Mouse (Mus musculus) forebrain, embryonic 11.5 days (tissue): ENCODE results near the gene Rbm19. TPM values are rescaled to one million over a fixed set of nuclear protein-coding genes. Genes with fewer than 3 reads are reported as not detected.
A peak's percentile ranks its signal among the peaks of the same experiment; 100 is the strongest.

Experiments
- ATAC-seq: fragments of 200-750 bp; cut with Nextera tagmentation; replicated peaks from 2 replicates; pipeline ENCODE4 v1.8.0; 2017; ENCODE audit warnings: moderate TSS enrichment; ENCODE audit not compliant: low FRiP score
- DNase-seq: peaks from one replicate; pipeline ENCODE4 v3.0.0-alpha.2; 2017; ENCODE audit warnings: low spot score
- H3K27ac ChIP-seq: fragments of 300-500 bp; sonication (generic); 2 replicates; pipeline ENCODE4 v1.5.1; 2014; ENCODE audit warnings: low read depth, low read length
- H3K27me3 ChIP-seq: fragments of 300-500 bp; sonication (generic); 2 replicates; pipeline ENCODE4 v1.6.1; 2014; ENCODE audit warnings: mild to moderate bottlenecking, low read length, mixed read lengths; ENCODE audit not compliant: control insufficient read depth, insufficient read depth
- H3K36me3 ChIP-seq: fragments of 300-500 bp; sonication (generic); 2 replicates; pipeline ENCODE4 v1.6.1; 2014; ENCODE audit warnings: mild to moderate bottlenecking, low read length, moderate library complexity, mixed read lengths; ENCODE audit not compliant: control insufficient read depth, insufficient read depth
- H3K4me1 ChIP-seq: fragments of 300-500 bp; sonication (generic); replicated peaks from 2 replicates; pipeline ENCODE4 v1.6.1; 2014; ENCODE audit warnings: low read length, mixed read lengths; ENCODE audit not compliant: control insufficient read depth, insufficient read depth
- H3K4me2 ChIP-seq: fragments of 300-500 bp; sonication (generic); 2 replicates; pipeline ENCODE4 v1.6.1; 2014; ENCODE audit warnings: low read depth, mild to moderate bottlenecking, low read length, moderate library complexity, mixed read lengths; ENCODE audit not compliant: severe bottlenecking
- H3K4me3 ChIP-seq: fragments of 300-500 bp; sonication (generic); 2 replicates; pipeline ENCODE4 v1.5.1; 2014; ENCODE audit warnings: low read depth, low read length
- H3K9ac ChIP-seq: fragments of 300-500 bp; sonication (generic); 2 replicates; pipeline ENCODE4 v1.6.1; 2014; ENCODE audit warnings: low read length
- H3K9me3 ChIP-seq: fragments of 300-500 bp; sonication (generic); 2 replicates; pipeline ENCODE4 v1.6.1; 2016; ENCODE audit warnings: low read length, mixed read lengths; ENCODE audit not compliant: control insufficient read depth
- WGBS: fragments of 180-500 bp; shearing (Covaris S2); extraction: QIAGEN DNeasy Blood & Tissue Kit; methylation state at CpG from one replicate; pipeline ENCODE4 v1.1.7; 2014; 5-methylcytosine and 5-hydroxymethylcytosine counted together
- polyA plus RNA-seq: library from polyadenylated mRNA; unstranded; fragments of >200 nt; fragmentation: Nextera tagmentation; extraction: Ambion mirVana; gene quantifications from 2 replicates; pipeline ENCODE4 v1.2.1, GENCODE M21; 2014

Gene Rbm19
- polyA plus RNA-seq: 24.6 and 28.2 TPM in 2 replicates

DNA sequence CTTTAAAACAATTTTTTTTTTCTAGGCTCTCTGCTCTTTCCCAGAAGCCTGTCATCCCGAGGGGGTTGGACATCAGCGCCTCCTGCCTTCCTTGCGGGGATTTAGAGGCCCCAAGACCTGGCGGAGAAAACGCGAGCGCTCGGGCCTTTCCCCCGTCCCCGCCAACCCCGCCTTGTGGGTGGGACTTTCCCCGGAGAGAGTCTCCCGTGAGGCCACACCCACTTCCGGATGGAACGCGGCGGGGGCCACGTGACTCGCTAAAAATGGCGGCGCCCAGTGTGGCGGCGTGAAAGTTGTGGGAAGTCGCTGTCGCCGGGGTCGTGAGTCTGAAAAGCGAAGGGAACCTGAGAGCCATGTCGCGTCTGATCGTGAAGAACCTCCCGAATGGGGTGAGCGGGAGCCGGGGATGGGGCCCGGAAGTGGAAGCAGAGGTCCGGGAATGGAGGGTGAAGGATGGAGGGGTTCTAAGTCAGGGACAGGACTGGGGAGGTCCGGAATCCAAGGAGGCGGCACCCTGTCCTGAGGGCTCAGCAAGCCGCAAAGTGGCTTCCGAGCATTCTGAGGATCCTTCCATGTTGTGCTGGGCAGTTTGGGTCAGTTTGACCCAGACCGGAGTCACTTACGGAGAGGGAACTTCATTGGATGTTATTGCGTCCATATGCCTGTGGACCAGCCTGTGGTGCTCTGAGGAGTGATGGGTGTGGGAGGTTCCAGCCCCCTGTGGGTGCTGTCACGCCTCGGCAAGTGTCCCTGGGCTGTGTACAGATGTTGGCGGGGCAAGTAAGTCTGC, at the start of gene Rbm19:
TSS of gene Rbm19 (plus strand) at position 205 of the 790 bp plus-strand sequence.
- Histone ChIP-seq H3K4me3 (peak within 1 kb of the TSS; percentile 77), H3K4me2 (peak within 1 kb of the TSS; percentile 77), H3K27ac (no peak within 1 kb of the TSS), H3K9ac (peak within 1 kb of the TSS; percentile 68), H3K27me3 (no peaks in the 10 kb centered on the region), H3K36me3 (no peaks in the 10 kb centered on the region; the same call in 1 of the 2 replicates), H3K4me1 (no peaks in the 10 kb centered on the region), H3K9me3 (no peaks in the 10 kb centered on the region)
- ATAC-seq (peak; percentile 88), DNase-seq (peak; percentile 95)
- WGBS: under 1% methylated on average over 46 of the region's 46 CpGs

DNA sequence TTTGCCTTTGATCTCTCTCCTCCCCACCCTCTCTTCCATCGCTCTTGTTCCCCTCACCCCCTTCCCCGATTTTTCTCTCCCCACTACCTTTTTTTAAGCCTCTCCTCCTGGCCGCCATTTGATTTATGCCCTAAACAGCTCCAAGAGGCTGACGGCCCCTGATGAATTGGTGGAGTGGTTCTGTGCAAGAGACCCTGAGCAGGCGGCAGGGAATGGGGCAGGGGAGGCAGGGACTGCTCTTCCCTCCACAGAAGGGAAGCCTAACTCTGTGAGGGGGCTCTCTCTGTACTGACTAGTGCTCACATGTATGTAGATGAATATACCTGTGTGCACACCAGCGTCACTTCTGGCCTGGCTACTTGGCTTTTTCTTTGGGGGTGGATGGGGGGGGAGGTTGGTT, 49.0 kb upstream of the Rbm19 start:
- H3K4me2 ChIP-seq: no peak overlapping the region

DNA sequence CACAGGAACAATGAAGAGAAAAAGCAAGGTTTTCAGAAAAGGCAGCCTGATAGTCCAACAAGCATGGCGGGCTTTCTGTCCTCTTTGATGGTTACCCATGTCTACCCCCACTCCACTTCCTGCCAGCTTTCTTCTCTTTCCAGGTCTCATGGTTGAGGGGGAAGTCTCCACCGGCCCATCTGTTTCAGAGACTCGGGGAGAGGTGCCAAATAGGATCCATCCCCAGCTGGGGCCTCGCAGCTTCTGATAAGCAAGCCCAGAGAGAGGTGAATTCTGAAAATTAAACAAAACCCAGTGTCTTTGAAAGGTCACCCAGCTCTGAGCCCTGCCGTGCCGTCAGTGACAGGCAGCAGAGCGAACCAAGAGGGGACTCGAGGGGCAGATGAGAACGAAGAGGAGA, 42.2 kb upstream of the Rbm19 start:
- H3K27ac ChIP-seq: no peak overlapping the region

More for the DNA sequence above, 49.0 kb upstream of the Rbm19 start:
- Histone ChIP-seq H3K9ac (no peak overlapping the region), H3K9me3 (no peaks in the 10 kb centered on the region), H3K27ac (no peak overlapping the region), H3K4me3 (no peak overlapping the region), H3K4me1 (no peaks in the 10 kb centered on the region), H3K36me3 (no peaks in the 10 kb centered on the region), H3K27me3 (no peaks in the 10 kb centered on the region)
- no peak for ATAC-seq
- DNase-seq: no peak
- WGBS: 64% methylated on average over 6 of the region's 6 CpGs

GRCm38 (mm10) chr5:120080027-120080426, 36.2 kb upstream of the Rbm19 start:
- WGBS: 77% methylated on average over 9 of the region's 9 CpGs

More for the DNA sequence above, 42.2 kb upstream of the Rbm19 start:
- H3K4me1 ChIP-seq: no peaks in the 10 kb centered on the region
- WGBS: 80% methylated on average over 9 of the region's 9 CpGs
- H3K36me3 ChIP-seq: no peaks in the 10 kb centered on the region
- no peak overlapping the region for H3K4me3 ChIP-seq
- H3K27me3 ChIP-seq: no peaks in the 10 kb centered on the region
- ATAC-seq (no peak), DNase-seq (no peak)
- no peaks in the 10 kb centered on the region for H3K9me3 ChIP-seq
- no peak overlapping the region for H3K9ac ChIP-seq
- H3K4me2 ChIP-seq: no peak overlapping the region

GRCm38 (mm10) chr5:120080468-120080867, 35.8 kb upstream of the Rbm19 start:
- H3K9ac ChIP-seq: no peak overlapping the region
- no peaks in the 10 kb centered on the region for H3K36me3 ChIP-seq
- no peaks in the 10 kb centered on the region for H3K27me3 ChIP-seq
- no peak overlapping the region for H3K4me3 ChIP-seq
- DNase-seq (no peak), ATAC-seq (no peak)
- H3K4me1 ChIP-seq: no peaks in the 10 kb centered on the region
- H3K4me2 ChIP-seq: no peak overlapping the region
- WGBS: 89% methylated on average over 6 of the region's 6 CpGs
- H3K9me3 ChIP-seq: no peaks in the 10 kb centered on the region
- H3K27ac ChIP-seq: no peak overlapping the region

More at GRCm38 (mm10) chr5:120080027-120080426, 36.2 kb upstream of the Rbm19 start:
- ATAC-seq (no peak), DNase-seq (no peak)
- Histone ChIP-seq H3K27me3 (no peaks in the 10 kb centered on the region), H3K4me2 (no peak overlapping the region), H3K36me3 (no peaks in the 10 kb centered on the region), H3K9me3 (no peaks in the 10 kb centered on the region), H3K4me1 (no peaks in the 10 kb centered on the region), H3K4me3 (no peak overlapping the region), H3K27ac (no peak overlapping the region), H3K9ac (no peak overlapping the region)

GRCm38 (mm10) chr5:120088561-120088960, 27.7 kb upstream of the Rbm19 start:
- H3K4me3 ChIP-seq: no peak overlapping the region
- no peaks in the 10 kb centered on the region; the same call in 1 of the 2 replicates for H3K27me3 ChIP-seq
- H3K9me3 ChIP-seq: no peaks in the 10 kb centered on the region
- 2% methylated on average over 16 of the region's 16 CpGs for WGBS
- no peaks in the 10 kb centered on the region for H3K4me1 ChIP-seq
- H3K9ac ChIP-seq: no peak overlapping the region
- peak; percentile 96 for DNase-seq
- no peak for ATAC-seq
- no peak overlapping the region for H3K4me2 ChIP-seq
- no peak overlapping the region for H3K27ac ChIP-seq
- H3K36me3 ChIP-seq: no peaks in the 10 kb centered on the region

- DNase-seq (peak; percentile 77), ATAC-seq (no peak)
- Histone ChIP-seq H3K9me3 (no peaks in the 10 kb centered on the region), H3K9ac (no peak overlapping the region), H3K27ac (no peak overlapping the region), H3K27me3 (no peaks in the 10 kb centered on the region; the same call in 1 of the 2 replicates), H3K4me2 (no peak overlapping the region), H3K4me3 (no peak overlapping the region), H3K4me1 (no peaks in the 10 kb centered on the region), H3K36me3 (no peaks in the 10 kb centered on the region)
- 58% methylated on average over 7 of the region's 7 CpGs for WGBS
Observed at GRCm38 (mm10) chr5:120094602-120095001, 21.7 kb upstream of the Rbm19 start.

DNA sequence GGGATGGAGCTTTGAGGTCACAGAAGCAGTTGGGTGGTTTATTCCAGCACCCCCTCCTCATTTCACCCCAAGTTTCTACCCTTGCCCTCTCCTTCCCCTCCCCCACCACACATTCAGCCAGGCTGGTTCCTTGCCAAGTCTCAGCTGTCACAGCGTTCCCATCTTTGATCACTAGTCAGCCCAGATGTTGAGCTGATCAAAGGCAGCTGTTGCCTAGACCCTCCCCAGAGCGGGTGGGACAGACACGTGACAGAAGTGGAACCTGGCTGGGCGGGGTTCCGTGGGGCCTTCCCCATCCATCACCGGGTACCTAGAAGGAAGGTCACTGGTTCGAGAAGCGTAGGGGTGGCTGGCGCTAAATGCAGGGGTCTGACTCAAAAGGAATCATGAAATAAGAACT, 19.2 kb upstream of the Rbm19 start:
- H3K27ac ChIP-seq: no peak overlapping the region
- H3K36me3 ChIP-seq: no peaks in the 10 kb centered on the region
- ATAC-seq: no peak
- WGBS: 78% methylated on average over 9 of the region's 9 CpGs
- H3K27me3 ChIP-seq: no peaks in the 10 kb centered on the region
- H3K4me3 ChIP-seq: no peak overlapping the region
- no peaks in the 10 kb centered on the region for H3K9me3 ChIP-seq
- DNase-seq: no peak
- H3K4me2 ChIP-seq: no peak overlapping the region
- H3K9ac ChIP-seq: no peak overlapping the region
- H3K4me1 ChIP-seq: no peaks in the 10 kb centered on the region

- H3K27me3 ChIP-seq: no peaks in the 10 kb centered on the region
- no peak overlapping the region for H3K27ac ChIP-seq
- no peak overlapping the region for H3K4me2 ChIP-seq
- no peak for DNase-seq
- no peaks in the 10 kb centered on the region for H3K4me1 ChIP-seq
- no peak overlapping the region for H3K9ac ChIP-seq
- H3K36me3 ChIP-seq: no peaks in the 10 kb centered on the region
- WGBS: 83% methylated on average over 6 of the region's 6 CpGs
- no peak overlapping the region for H3K4me3 ChIP-seq
- no peaks in the 10 kb centered on the region for H3K9me3 ChIP-seq
- ATAC-seq: no peak
Observed at GRCm38 (mm10) chr5:120100814-120101213, 15.5 kb upstream of the Rbm19 start.
